Mouse (Mus musculus) kidney, adult 8-10 months (tissue): Measurements from ENCODE around the gene Dusp3.
"Not testable (repeated sequence)": the region's sequence is repeated elsewhere in the genome, so short reads cannot be mapped to it uniquely, and the experiment has no call there.

Source experiments
- DNase-seq, 2 experiments: peaks; one replicate each; pipeline ENCODE4 v3.0.0; 2022

Dusp3 gene

GRCm38 (mm10) chr11:102010140-102010539, 23.3 kb upstream of the Dusp3 start:
- no peak for DNase-seq

- no peak for DNase-seq
Measured at GRCm38 (mm10) chr11:102008954-102009637, 22.3 kb upstream of the Dusp3 start.

- DNase-seq: no peak
Measured at GRCm38 (mm10) chr11:102008372-102008771, 21.6 kb upstream of the Dusp3 start.

GRCm38 (mm10) chr11:102006688-102007087, 19.9 kb upstream of the Dusp3 start:
- no peak for DNase-seq

DNA sequence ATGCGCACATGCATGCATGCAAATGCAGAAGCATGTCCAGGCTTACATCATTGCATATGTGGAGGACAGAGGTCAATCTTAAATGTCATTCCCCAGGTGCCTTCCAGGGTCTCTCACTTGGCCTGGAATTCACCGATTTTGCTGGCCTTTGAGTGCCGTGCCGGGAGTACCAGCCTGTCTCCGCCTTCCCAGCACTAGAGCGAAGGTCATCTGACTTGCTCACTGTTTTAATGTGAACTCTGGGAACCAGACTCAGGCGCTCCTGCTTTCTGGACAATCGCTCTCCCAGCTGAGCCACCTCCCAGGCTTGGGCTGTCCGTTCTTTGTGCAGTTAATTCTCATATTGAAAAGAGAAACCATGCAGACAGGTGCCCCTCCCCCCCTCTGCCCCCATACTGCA, 19.5 kb upstream of the Dusp3 start:
- no peak for DNase-seq

- DNase-seq: no peak
Measured at GRCm38 (mm10) chr11:102004251-102004650, 17.4 kb upstream of the Dusp3 start.

GRCm38 (mm10) chr11:101999466-101999865, 12.7 kb upstream of the Dusp3 start:
- DNase-seq: no peak

DNA sequence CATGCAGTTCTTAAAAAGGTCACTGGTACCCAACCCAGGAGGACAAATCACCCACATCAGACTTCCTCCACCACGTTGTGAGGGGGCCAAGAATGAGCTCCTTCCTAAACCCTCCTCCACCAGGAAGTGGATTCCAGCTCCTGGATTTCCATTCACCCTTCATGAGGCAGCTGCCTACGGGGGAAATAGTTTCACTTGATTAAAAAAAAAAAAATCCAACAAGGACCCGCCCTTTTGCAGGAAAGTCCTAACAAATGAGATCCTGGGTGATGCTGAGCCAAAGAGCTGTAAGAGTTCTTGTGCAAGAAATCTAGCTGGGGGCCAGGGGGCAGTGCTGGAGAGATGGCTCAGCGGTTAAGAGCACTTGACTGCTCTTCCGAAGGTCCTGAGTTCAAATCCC, 11.4 kb upstream of the Dusp3 start:
- peak; percentile 25 to 43 for DNase-seq

- DNase-seq: no peak
Measured at GRCm38 (mm10) chr11:101995938-101996337, 9.1 kb upstream of the Dusp3 start.

DNA sequence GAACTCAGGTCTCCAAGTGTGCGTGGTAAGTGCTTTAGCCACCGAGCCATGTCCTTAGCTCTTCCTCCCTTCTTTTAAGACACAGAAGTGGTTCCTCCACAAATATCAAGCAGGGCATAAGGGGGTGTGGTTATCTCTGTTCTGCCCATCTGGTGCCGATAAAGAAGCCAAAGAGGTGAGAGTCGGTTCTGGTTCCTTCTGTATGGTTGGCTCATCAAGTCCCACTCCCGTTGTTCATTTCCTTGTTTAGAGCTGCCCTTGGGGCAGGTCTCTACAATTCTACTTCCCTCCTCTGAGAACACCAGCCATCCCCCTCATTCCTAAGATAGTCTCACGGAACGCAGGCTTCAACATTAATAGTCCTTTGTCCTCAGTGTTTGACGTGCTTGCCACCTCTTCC, 7.3 kb upstream of the Dusp3 start:
- DNase-seq: no peak

DNA sequence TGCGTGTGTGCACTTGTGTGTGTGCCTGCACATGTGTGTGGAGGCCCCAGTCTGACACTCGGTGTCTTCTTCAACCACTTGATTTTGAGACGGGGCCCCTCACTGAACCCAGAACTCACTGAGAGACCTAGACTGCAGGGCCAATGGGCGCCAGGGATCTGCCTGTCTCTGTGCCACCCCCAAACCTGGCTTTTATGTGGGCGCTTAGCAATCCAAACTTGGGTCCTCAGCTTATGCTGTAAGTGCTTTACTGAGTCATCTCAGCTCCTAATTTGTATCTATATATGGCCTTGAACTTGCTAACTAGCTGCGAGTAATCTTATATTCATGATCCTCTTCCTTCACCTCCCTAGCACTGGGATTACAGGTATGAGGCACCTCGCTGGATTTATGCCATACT, 5.6 kb upstream of the Dusp3 start:
- no peak for DNase-seq

- no peak for DNase-seq
Measured at GRCm38 (mm10) chr11:101991813-101992212, 5.0 kb upstream of the Dusp3 start.

- DNase-seq: no peak
Measured at GRCm38 (mm10) chr11:101990244-101990643, 3.4 kb upstream of the Dusp3 start.

DNA sequence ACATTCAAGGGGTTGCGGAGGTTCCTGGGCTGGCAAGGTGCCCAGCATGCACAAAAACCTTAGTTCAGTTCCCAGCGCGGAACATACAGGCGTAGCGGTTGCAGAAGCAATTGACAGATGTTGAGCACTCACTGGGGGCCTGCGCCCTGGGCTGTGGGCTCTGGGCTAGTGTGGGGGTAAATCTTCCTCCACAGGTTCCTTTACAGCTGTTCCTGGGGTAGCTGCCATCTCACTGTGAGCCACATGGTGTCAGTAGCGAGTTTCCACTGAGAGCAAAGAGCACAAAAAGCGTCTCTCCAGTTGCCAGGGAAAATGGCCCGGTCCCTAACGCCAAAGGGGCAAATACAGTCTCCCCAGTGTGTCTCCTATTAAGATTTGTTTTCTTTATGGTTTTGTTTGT, 823 bp downstream of the Dusp3 start:
- DNase-seq: peak; percentile 78 to 92

- DNase-seq: not testable (repeated sequence)
Measured at GRCm38 (mm10) chr11:101985450-101985849, 1.4 kb downstream of the Dusp3 start.

DNA sequence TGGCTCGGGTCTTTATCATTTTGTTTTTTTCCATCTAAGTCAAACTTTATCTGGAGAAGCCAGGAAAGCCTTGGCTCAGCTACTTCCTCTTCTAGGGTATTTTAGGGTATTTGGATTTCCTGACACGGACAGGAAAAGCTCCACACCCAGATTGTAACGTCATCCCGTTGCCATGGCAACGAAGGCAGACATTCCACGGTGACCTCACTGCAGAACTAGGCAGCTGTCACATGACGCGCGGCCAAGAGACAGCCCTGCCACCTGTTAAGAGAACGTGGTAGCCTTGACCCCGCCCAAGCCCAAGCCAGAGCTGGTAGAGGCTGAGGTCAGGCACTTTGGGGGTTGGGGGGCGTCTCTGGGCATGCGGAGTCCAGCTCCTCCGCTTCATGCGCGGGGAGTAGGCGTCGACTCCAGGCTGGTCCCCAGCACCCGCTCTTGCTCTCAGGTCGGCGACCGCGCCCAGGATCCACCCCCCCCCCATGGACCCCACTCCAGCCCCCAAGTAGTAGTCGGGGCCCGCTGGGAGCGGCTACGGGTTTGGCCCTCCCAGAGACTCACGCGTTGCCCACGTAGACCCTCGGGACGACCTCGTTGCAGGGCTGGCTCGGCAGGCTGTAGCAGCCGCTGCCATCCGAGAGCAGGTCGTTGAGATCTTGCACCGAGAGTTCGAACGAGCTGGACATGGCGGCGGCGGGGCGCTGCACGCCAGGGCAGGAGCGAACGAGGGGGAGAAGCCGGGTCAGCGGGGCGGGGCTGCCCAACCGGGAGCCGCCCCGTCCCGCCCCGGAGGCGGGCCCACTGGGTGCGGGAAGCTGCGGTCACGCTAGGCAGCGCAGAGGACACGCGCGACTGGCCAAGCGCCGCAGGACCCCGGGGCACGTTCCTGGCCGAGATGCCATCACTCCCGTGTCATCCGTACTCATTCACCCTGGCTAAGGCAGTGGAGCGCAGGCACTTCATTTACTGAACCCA, 2.5 kb downstream of the Dusp3 start, which contains the start of gene Cfap97d1:
Gene Cfap97d1 (plus strand): TSS at position 226 of the 972 bp plus-strand sequence.
- peak; percentile 96 to 97 for DNase-seq

DNA sequence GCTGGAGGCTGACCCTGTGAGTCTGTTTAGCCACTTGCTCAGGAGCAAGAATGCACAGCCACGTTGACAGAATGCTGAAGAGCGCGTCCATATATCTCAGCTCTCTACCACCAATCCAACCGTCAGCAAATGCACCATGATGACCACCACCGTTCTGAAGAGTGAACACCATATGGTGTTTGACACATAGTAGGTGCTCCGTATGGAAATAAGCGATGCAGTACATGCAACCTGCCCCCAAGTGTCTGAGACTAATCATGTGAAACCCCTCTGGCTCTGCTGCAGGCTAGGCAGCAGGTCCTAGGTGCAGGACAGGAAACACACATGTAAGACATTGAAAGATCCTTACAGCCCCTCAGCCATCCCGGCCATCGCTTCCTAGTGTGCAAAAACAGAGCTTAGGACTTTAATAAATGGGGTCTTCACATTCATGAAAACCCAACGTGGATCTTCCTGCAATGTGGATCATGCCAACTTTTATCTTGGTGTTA, 3.3 kb downstream of the Dusp3 start:
- no peak for DNase-seq

- peak in 1 of 2 experiments; percentile 31 for DNase-seq
Measured at GRCm38 (mm10) chr11:101982981-101983411, 3.8 kb downstream of the Dusp3 start.

- DNase-seq: peak in 1 of 2 experiments; percentile 33
Measured at GRCm38 (mm10) chr11:101981850-101982249, 5.0 kb downstream of the Dusp3 start.

- DNase-seq: peak in 1 of 2 experiments; percentile 19
Measured at GRCm38 (mm10) chr11:101980603-101981157, 6.1 kb downstream of the Dusp3 start.

DNA sequence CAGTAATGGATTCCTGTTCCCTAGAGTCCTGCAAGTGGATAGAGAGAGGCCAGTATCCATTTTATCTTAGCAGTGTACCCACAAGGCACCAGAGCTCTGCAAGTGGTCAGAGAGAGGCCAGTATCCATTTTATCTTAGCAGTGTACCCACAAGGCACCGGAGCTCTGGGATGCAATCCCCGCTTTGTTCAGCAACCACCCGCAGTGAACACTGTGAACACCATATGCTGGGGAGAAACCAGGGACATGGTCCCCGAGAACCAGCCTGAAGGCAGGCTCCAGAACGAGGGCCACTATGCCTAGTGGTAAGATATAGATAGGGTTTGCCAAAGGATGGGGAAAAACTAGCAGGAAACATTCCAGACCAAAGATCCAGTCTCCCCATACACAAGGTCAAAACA, 7.7 kb downstream of the Dusp3 start:
- no peak for DNase-seq

GRCm38 (mm10) chr11:101976949-101977348, 9.9 kb downstream of the Dusp3 start:
- DNase-seq: no peak

DNA sequence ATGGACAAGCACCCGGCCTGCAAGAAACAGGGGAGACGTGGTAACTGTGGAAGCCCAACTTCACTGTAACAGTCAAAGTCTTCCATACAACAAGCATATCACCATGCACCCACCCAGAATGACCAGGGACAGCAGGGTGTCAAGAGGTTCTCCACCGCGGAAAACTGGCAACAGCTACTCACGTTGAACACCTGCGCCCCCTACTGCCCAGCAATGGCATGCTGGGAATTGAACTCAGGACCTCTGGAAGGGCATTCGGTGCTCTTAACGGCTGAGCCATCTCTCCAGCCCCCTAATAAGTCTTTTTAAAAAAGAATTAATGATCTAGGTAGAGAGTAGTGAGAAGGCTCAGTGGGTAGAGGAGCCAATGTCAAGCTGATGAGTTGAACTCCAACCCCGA, 11.9 kb downstream of the Dusp3 start:
- no peak for DNase-seq
